Mouse (Mus musculus) thymus, postnatal 25 days (tissue): Measurements from ENCODE around the gene Arid3c.
A peak's percentile ranks its signal among the peaks of the same experiment; 100 is the strongest.
"Not testable (repeated sequence)": the region's sequence is repeated elsewhere in the genome, so short reads cannot be mapped to it uniquely, and the experiment has no call there.

Experiments
- DNase-seq: peaks from one replicate; pipeline ENCODE4 v3.0.0; 2022

Gene Arid3c

GRCm38 (mm10) chr4:41704651-41705050 lies 26.3 kb downstream of the Arid3c start:
- no peak for DNase-seq

DNA sequence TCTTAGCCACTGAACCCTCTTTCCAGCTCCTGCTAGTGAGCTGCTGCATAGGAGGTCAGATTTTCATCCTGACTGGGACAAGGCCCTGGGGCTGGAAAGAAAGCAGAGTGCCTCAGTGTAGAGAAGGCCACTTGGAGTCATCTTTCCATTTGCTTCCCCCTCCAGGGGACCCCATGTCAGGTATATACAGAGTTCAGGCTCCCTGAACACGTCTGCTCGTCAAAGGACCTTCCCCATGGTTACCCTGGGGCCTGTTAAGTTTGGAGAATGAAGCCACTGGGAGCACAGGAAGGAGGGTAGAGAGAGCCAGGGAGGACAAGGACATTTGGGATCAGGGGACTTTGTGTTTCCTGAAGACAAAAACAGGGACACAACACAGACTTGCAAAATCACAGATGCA lies 28.7 kb downstream of the Arid3c start:
- not testable (repeated sequence) for DNase-seq

GRCm38 (mm10) chr4:41700224-41700623 lies 30.7 kb downstream of the Arid3c start:
- not testable (repeated sequence) for DNase-seq

DNA sequence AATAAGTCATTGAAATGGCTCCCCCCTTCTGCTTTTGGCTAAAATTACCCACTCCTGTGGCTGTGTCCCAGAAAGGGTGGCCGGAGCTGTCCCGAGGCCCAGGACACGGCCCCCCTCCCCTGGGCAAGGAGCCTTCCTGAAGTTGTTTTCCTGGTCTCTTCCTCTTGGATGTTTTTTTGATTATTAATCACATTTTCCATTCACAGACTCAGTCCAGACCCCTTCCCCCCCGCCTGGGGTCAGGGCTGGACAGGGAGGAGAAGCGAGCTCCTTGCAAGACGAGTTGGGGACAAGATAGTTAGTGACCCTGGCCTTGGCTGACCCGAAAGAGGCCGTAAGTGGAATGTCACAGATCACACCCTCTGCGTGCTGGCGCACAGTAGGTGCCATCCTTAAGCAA lies 31.2 kb downstream of the Arid3c start, which contains the start of gene Il11ra1:
Gene Il11ra1 (plus strand): TSS at position 207 of the 400 bp plus-strand sequence.
- DNase-seq: not testable (repeated sequence)

- DNase-seq: not testable (repeated sequence)
Observed at GRCm38 (mm10) chr4:41698421-41699016, 32.4 kb downstream of the Arid3c start.

DNA sequence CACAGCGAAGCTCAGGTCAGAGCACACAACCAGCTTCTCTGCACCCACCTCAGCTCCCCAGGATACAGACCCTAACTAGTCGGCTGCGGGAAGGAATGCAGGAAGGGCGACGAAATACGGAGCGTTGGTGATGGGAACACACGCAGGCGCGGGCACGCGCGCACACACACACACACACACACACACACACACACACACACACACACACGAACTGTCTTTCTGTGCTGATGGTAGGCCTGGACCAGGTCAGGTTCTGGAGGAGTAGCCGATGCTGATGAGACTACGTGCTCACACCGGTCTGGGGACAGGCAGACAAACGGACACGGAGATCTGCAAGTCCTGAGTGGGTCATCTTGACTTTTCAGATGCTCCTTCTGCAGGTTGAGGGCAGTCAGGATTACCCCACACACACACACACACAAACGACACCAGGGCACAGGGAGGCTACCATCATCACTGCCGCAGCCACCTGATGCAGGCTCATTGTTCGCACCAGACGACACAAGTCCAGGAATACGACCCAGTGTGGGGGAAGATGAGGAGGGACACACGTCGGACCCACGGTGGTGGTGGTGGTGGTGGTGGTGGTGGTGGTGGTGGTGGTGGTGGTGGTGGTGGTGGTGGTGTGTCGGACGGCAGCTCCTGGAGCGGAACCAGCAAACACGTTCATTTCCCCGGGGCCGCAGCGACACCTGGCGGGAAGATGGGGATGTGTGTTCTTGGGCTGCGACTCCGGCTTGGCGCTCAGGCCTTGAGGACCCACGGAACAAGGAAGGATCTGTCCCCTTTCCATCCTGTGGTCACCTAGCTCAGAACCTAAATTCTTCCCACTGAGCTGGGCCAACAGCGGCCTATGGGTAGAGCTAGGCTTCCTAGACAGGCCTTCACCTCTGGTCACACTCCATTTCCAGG lies 33.8 kb downstream of the Arid3c start, which contains the start of gene Cntfr:
Gene Cntfr (minus strand): TSS at position 160 of the 912 bp plus-strand sequence.
- DNase-seq: peak; percentile 71

DNA sequence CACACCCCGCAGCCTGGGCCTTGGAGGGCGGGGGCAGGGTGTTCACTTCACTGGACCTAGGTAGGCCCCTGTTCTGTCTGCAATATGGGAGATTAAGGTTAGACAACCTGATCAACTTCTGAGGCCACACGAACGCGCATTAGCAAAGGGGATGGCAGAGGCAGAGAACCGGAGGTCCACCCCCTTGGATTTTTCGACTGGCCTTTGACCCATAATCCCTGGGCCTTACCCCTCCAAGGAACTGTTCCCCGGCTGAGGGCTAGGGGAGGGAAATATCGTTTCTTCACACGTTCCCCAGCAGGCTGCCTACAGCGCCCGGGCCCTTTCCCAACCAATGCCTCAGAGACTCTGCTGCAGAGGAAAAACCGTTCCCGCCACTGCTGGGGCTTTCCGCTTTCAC lies 34.5 kb downstream of the Arid3c start:
- DNase-seq: not testable (repeated sequence)

DNA sequence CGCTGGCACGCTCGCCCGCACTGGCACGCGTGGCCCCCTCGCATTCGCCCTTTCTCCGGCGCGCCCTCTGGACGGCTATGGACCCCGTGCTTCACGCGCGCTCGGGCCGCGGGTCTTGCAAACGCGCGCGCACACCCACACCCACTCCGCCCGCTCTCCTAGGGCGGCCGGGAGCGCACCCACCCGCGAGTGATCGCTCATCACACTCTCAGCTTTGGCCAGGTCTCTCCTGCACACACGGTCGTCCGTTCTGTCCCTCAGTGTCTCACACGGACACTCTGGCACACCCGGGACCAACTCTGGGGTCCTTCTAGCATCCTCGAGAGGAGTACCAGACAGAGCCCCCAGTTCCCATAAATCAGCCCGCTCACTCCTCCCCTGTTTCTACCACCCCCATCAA lies 35.1 kb downstream of the Arid3c start:
- DNase-seq: not testable (repeated sequence)

DNA sequence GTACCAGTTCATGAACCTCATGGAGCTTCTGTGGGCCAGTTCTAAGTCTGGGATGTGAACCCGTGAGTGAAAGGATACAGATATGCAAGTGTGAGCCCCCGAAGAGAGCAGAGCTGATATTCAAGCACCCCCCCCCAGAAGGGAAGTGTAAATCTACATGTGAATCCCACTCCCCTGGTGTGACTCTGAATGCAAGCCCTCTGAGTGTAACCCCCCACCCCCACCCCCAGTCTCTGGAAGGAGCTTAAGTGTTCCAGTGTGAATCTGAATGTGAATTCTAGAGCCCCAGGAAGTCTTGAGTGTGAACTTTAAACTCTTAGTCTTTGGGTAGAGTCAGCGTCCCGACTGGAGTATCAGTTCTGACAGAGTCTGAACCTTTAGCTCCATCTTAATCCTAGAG lies 37.4 kb downstream of the Arid3c start:
- DNase-seq: not testable (repeated sequence)

GRCm38 (mm10) chr4:41690014-41690413 lies 40.9 kb downstream of the Arid3c start:
- not testable (repeated sequence) for DNase-seq

GRCm38 (mm10) chr4:41688562-41688961 lies 42.4 kb downstream of the Arid3c start:
- DNase-seq: not testable (repeated sequence)

DNA sequence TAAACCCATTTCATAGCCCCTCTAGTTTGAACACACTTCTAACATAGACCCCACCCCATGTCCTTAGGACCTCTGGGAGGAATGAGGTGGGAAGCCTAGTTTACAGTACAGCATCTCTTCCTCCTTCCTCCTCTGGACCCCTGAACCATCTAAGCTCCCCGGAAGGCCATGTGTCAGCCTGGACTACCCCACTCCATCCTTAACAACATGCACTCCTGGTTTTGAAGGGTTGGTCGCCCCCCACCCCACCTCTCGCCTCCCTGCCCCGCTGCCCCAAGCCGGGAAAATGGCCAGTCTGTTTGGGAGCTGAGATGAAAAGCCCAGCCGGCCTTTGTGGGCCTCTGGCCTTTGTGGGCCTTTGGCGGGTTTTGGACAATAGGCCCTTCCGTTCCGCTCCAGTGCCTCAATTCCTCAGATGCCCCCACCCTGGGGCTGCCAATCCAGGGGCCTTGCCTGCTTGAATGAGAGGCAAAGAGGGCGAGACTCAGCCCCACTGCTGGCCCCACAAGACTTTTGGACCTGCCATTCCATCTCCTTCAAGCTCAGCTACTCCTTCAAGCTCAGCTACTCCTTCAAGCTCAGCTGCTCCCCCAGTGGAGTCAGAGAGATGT lies 45.0 kb downstream of the Arid3c start:
- not testable (repeated sequence) for DNase-seq

DNA sequence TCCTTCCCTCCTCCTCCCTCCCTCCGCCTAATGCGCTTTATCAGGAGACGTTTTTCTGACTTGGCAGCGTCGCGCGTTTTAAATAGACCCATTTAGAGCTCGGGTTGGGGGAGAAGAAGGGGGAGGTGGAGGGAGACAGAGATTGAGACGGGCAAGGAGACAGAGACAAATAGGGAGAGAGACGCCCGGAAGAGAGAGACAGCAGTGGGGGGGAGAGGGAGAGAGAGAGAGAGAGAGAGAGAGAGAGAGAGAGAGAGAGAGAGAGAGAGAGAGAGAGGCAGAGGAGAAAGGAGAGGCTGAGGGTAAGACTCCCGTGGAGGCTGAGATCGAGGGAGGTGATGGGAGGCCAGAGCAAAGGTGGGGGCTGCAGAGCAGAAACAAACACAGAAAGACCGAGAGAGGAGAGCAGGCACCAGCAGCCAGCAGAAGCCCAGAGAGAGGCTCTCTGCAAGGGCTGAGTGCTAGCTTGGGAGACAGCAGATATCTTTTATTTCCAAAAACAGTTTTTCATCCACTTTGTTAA lies 46.0 kb downstream of the Arid3c start:
- DNase-seq: not testable (repeated sequence)

GRCm38 (mm10) chr4:41684131-41684930 lies 46.6 kb downstream of the Arid3c start:
- not testable (repeated sequence) for DNase-seq

- not testable (repeated sequence) for DNase-seq
Observed at GRCm38 (mm10) chr4:41683303-41683702, 47.6 kb downstream of the Arid3c start.

GRCm38 (mm10) chr4:41682789-41683188 lies 48.2 kb downstream of the Arid3c start:
- no peak for DNase-seq

DNA sequence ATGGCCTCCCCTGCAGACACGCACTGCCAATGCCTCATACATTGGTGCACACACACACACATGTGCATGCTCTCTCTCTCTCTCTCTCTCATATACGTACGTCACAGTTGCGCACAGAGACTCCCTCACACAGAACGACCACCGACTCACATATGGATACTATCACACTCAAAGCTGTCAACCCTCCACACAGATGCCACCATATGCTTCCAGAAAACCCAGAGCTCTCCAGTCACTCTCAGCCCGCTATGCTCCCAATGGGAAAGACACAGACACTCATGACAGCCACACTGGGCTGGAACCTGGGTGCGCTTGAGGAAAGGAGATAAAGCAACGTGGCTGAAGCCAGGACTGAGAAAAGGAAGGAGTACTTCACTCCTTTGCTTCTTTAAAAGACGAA lies 49.0 kb downstream of the Arid3c start:
- DNase-seq: no peak

GRCm38 (mm10) chr4:41681176-41681575 lies 49.8 kb downstream of the Arid3c start:
- DNase-seq: no peak

DNA sequence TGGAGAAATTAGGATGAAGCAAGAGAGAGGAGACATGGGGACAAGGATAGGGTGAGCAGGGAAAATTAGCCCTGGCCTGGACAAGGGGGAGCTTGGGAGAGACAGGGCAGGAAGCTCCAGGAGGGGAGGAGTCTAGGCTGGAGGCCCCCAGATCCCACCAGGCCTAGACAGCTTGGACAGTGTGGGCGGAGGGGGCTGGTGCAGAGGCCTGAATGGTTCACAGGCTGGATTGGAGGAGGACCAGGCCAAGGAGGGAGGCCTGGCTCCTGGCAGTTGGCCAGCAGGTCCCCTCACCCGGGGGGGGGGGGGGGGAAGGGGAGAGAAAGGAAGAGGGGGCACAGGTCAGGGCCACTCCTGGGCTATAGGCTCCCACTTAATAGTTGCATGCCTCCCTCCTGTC lies 51.7 kb downstream of the Arid3c start:
- DNase-seq: no peak

- no peak for DNase-seq
Observed at GRCm38 (mm10) chr4:41678863-41679262, 52.1 kb downstream of the Arid3c start.

GRCm38 (mm10) chr4:41677006-41677629 lies 53.8 kb downstream of the Arid3c start:
- no peak for DNase-seq
